Mouse (Mus musculus) kidney, adult 10 weeks (tissue): ENCODE data around the gene Smyd4. TPM values are rescaled to one million over a fixed set of nuclear protein-coding genes. Genes with fewer than 3 reads are reported as not detected.

Experiments
- polyA plus RNA-seq: library from polyadenylated mRNA; stranded (reverse); fragments of 350-450 nt; fragmentation: Illumina TruSeq; extraction: RNeasy Lipid Tissue Mini Kit (QIAGEN cat#74804); gene quantifications from one replicate; pipeline ENCODE4 v1.2.3, GENCODE M21; 2014; ENCODE audit warnings: low read depth, low replicate concordance

Gene Smyd4
- 6.0 TPM for polyA plus RNA-seq

GRCm38 (mm10) chr11:75348199-75348889 lies at the start of gene Smyd4, which contains the start of gene Rpa1:
Smyd4 (plus strand) TSS chr11:75348433.
Rpa1 (minus strand) TSS chr11:75348324.

GRCm38 (mm10) chr11:75422013-75422792 lies 74.0 kb downstream of the Smyd4 start, which contains the start of gene Serpinf1:
Serpinf1 (minus strand) TSS chr11:75422701.

GRCm38 (mm10) chr11:75439363-75439762 lies 91.1 kb downstream of the Smyd4 start, which contains the start of gene Serpinf2:
Serpinf2 (minus strand) TSS chr11:75439591.

GRCm38 (mm10) chr11:75453991-75454930 lies 106.0 kb downstream of the Smyd4 start, which contains the start of gene Wdr81:
Wdr81 (minus strand) TSS chr11:75454717.

Other genes starting within 250 kb of the Smyd4 start
- 0.28 TPM for gene Hic1, start 178.9 kb upstream of the Smyd4 start, polyA plus RNA-seq
- 21.4 TPM for gene Ovca2, start 169.6 kb upstream of the Smyd4 start, polyA plus RNA-seq
- 1.5 TPM for gene Dph1, start 157.2 kb upstream of the Smyd4 start, polyA plus RNA-seq
- 2.1 TPM for gene Rtn4rl1, start 154.7 kb upstream of the Smyd4 start, polyA plus RNA-seq
- 33.1 TPM for gene Rpa1, start 109 bp upstream of the Smyd4 start, polyA plus RNA-seq
- 0.89 TPM for gene Serpinf1, start 74.3 kb downstream of the Smyd4 start, polyA plus RNA-seq
- 6.8 TPM for gene Serpinf2, start 91.2 kb downstream of the Smyd4 start, polyA plus RNA-seq
- 0.12 TPM for gene Wdr81, start 106.3 kb downstream of the Smyd4 start, polyA plus RNA-seq
- gene Tlcd2, start 113.3 kb downstream of the Smyd4 start, polyA plus RNA-seq = 3.5 TPM
- gene Prpf8, start 138.4 kb downstream of the Smyd4 start, polyA plus RNA-seq = 35.1 TPM
- 0.73 TPM for gene Rilp, start 161.7 kb downstream of the Smyd4 start, polyA plus RNA-seq
- gene Scarf1, start 165.1 kb downstream of the Smyd4 start, polyA plus RNA-seq = not detected
- 18.8 TPM for gene Slc43a2, start 183.3 kb downstream of the Smyd4 start, polyA plus RNA-seq
- gene Pitpna, start 239.7 kb downstream of the Smyd4 start, polyA plus RNA-seq = 140 TPM